Mouse (Mus musculus) erythroblast, embryonic 14.5 days (primary cell): ENCODE data around the gene Fam102a.

Experiments
- GATA1 ChIP-seq: IDR thresholded peaks from 2 replicates; pipeline ENCODE4 v1.6.1; 2012; ENCODE audit warnings: low read length, inconsistent platforms, mixed read lengths
- TAL1 ChIP-seq: IDR thresholded peaks from 3 replicates; pipeline ENCODE4 v1.6.1; 2012; ENCODE audit warnings: low read length, inconsistent platforms, mixed read lengths

GRCm38 (mm10) chr2:32543031-32543449, 7.9 kb downstream of the Fam102a start:
- TF ChIP-seq TAL1, result no peak
- no peak for TF ChIP-seq GATA1
